Mouse (Mus musculus) bone marrow, adult 2 months (tissue): Measurements from ENCODE around the gene Gm29666. TPM values are rescaled to one million over a fixed set of nuclear protein-coding genes. Genes with fewer than 3 reads are reported as not detected.
"Not testable (repeated sequence)": the region's sequence is repeated elsewhere in the genome, so short reads cannot be mapped to it uniquely, and the experiment has no call there.

Experiments
- H3K27ac ChIP-seq: fragments of 200-500 bp; 2 replicates; pipeline ENCODE4 v1.5.1; 2012; ENCODE audit warnings: low read depth, mild to moderate bottlenecking, control low read depth, inconsistent platforms, low read length; ENCODE audit not compliant: control insufficient read depth, poor library complexity, insufficient read depth
- H3K4me1 ChIP-seq: fragments of 200-500 bp; 2 replicates; pipeline ENCODE4 v1.6.1; 2011; ENCODE audit warnings: low read length; ENCODE audit not compliant: control insufficient read depth, insufficient read depth
- H3K4me3 ChIP-seq: fragments of 200-500 bp; replicated peaks from 2 replicates; pipeline ENCODE3; 2011; ENCODE audit warnings: mild to moderate bottlenecking, low read depth, low read length, control low read depth; ENCODE audit not compliant: control insufficient read depth
- CTCF ChIP-seq: fragments of 200-500 bp; IDR thresholded peaks from 2 replicates; pipeline ENCODE4 v1.5.1; 2011; ENCODE audit warnings: low read length, control low read depth; ENCODE audit not compliant: control insufficient read depth, insufficient read depth
- POLR2A ChIP-seq: fragments of 200-500 bp; IDR thresholded peaks from 2 replicates; pipeline ENCODE4 v1.6.1; 2011; ENCODE audit warnings: low read depth, mild to moderate bottlenecking, control low read depth, low read length, borderline replicate concordance; ENCODE audit not compliant: control insufficient read depth
- WGBS: fragments of 180-500 bp; shearing (Covaris S2); methylation state at CpG from one replicate; pipeline ENCODE4 v1.1.7; 2018; 5-methylcytosine and 5-hydroxymethylcytosine counted together
- polyA plus RNA-seq: library from polyadenylated mRNA; stranded (reverse); fragments of >200 nt; gene quantifications from 2 replicates; pipeline ENCODE4 v1.2.4, GENCODE M21; 2011; ENCODE audit warnings: low replicate concordance; ENCODE audit not compliant: missing spikeins, insufficient read depth, insufficient read length

Gene Gm29666
- polyA plus RNA-seq, 1 experiment: 1.0 TPM

GRCm38 (mm10) chr15:84924781-84925315 lies 5.0 kb upstream of the Gm29666 start:
- TF ChIP-seq CTCF (no peak), POLR2A (no peak)
- no peak overlapping the region for H3K27ac ChIP-seq
- 16% methylated on average over 9 of the region's 9 CpGs for WGBS

DNA sequence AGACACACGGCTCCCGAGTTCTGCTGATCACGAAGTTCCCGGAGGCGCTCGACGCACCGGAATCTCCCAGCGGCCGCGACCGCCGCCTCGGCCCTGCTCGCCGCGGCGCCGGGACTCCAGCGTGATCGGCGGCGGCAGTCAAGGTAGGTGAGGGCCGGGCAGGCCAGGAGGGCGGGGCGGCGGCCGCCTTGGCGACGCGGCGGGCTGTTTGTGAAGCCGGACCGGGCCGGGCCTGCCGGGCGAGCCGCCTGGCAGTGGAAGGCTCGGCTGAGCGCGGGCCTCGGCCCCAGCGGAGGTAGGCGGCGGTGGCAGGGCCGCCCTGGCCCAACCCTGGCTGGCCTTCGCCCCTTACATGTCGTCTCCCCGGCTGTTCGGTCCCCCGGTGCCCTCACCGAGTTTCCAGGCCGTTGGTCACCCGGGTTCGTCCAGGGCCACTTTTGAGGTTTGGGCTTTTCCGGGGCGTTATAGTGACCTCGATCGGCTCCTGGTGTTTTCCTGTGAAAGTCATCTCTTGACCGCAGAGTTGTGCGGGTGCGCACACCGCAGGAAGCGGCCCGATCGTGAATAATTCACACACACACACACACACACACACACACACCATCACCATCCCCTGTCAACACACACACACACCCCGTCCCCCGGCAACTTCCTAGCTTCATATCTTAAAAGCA lies 3.8 kb upstream of the Gm29666 start:
- H3K4me1 ChIP-seq: no peaks in the 10 kb centered on the region; the same call in 1 of the 2 replicates
- peak overlapping the region; percentile 98 for H3K27ac ChIP-seq
- under 1% methylated on average over 66 of the region's 68 CpGs for WGBS
- peak overlapping the region; percentile 93 for H3K4me3 ChIP-seq
- TF ChIP-seq POLR2A (no peak), CTCF (no peak)

More at GRCm38 (mm10) chr15:84924781-84925315, 5.0 kb upstream of the Gm29666 start:
- H3K4me1 ChIP-seq: no peaks in the 10 kb centered on the region; the same call in 1 of the 2 replicates
- H3K4me3 ChIP-seq: peak overlapping the region; percentile 60

DNA sequence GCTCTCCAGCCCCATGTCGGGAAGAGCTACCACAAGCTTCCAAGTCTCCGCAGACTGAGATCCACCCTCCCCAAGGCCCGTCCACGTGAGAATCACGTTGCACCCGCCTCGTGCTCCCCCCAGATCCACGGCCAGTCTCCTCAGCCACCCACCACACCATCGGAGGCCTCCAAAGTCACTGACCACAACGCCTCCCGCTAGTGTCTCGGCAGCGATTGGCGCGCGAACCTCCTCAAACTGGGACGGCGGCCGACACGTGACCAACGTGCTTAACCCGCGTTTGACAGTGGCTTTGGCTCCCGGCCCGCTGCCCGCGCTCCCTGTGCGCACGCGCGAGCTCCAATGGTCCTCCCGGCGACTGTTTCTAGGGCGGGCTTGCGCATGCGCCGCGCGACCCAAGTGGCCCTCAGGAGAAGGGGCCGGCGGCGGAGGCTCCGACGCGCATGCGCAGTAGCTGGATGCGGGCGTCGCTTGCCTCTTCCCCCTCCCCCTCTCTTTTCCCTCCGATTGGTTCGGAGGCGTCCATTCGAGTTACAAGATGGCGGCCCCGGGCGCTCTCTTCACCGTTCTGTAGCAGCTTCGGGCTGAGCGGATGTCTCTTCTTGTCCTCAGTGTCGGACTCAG lies 3.2 kb upstream of the Gm29666 start, which contains the start of gene Nup50:
Gene Nup50, plus strand, starts transcription at position 528 of the 624 bp plus-strand sequence.
- Histone ChIP-seq H3K4me3 (peak within 1 kb of the TSS; percentile 98), H3K4me1 (no peaks in the 10 kb centered on the region; the same call in 1 of the 2 replicates), H3K27ac (peak within 1 kb of the TSS; percentile 98)
- WGBS: under 1% methylated on average over 60 of the region's 60 CpGs
- TF ChIP-seq POLR2A (peak; percentile 89), CTCF (no peak)

- no peaks in the 10 kb centered on the region for H3K4me1 ChIP-seq
- TF ChIP-seq POLR2A (no peak), CTCF (no peak)
- no peak overlapping the region for H3K27ac ChIP-seq
- WGBS: 87% methylated on average over 3 of the region's 3 CpGs
- no peak overlapping the region for H3K4me3 ChIP-seq
Observed at GRCm38 (mm10) chr15:84913201-84913600, 6.6 kb downstream of the Gm29666 start.

DNA sequence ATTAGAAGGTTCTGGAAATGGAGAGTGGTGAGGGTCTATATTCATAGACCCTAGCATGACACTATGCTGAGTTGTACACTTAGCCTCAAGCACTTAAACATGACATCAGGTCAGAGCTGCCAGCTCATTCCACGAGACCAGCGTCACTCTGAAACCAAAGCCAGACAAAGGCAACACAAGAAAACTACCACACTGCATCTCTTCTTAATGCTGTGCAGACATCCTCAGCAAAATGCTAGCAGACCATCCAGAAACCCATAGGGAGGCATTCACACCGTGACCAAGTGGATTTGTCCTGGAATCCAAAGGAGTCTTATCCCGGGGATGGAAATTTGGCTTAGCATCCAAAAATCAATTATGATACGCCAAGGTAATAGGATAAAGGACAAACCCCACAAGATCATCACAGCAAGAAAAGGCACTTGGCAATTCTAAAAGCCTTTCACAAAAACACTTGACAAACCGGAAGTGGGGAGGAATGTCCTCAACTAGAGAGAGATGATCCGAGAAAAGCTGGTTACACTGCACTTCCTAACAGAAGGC lies 15.9 kb downstream of the Gm29666 start:
- TF ChIP-seq CTCF (no peak), POLR2A (no peak)
- H3K27ac ChIP-seq: no peak overlapping the region
- 68% methylated on average over 7 of the region's 7 CpGs for WGBS
- H3K4me1 ChIP-seq: no peaks in the 10 kb centered on the region
- no peak overlapping the region for H3K4me3 ChIP-seq

- TF ChIP-seq CTCF (no peak), POLR2A (no peak)
- Histone ChIP-seq H3K4me1 (no peaks in the 10 kb centered on the region; the same call in 1 of the 2 replicates), H3K4me3 (no peak overlapping the region), H3K27ac (no peak overlapping the region)
- WGBS: 35% methylated on average over 7 of the region's 7 CpGs
Observed at GRCm38 (mm10) chr15:84898077-84898476, 21.8 kb downstream of the Gm29666 start.

DNA sequence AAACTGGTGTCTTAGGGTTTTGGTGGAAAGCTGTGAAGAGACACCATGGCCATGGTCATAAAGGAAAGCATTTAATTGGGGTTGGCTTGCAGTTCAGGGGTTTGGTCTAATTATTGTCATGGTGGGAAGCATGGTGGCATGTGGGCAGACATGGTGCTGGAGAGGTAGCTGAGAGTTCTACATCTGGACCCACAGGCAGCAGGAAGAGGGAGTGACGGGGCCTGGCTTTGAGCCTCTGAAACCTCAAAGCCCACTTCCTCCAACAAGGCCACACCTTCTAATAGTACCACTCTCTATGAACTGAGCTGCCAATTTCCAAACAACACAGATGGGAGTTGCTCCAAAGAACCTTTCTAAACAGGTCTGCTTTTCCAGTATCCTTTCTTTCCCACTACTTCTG lies 23.2 kb downstream of the Gm29666 start:
- Histone ChIP-seq H3K4me1 (no peaks in the 10 kb centered on the region; the same call in 1 of the 2 replicates), H3K27ac (no peak overlapping the region), H3K4me3 (no peak overlapping the region)
- TF ChIP-seq CTCF (no peak), POLR2A (no peak)
- WGBS: 7% methylated on average over 1 of the region's 1 CpGs

DNA sequence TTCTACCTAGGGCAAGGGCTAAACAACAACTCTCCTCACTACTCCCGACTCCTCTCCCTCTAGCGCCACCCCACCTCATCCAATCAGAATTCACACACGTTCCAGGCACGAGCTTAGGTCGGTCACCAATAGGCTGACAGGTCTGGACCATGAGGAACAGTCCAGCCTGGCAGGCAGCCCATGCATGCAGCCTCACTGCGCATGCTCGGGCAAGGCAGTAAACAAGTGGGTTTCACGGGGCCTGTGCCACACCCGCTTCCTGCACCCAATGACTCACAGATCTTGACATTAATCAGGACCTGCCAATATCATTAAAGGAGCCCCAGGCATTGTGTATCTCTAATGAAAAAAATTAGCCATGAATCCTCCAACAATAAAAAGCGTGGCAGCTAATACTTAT lies 23.6 kb downstream of the Gm29666 start:
- H3K4me3 ChIP-seq, H3K27ac ChIP-seq, H3K4me1 ChIP-seq: not testable (repeated sequence)
- WGBS: 44% methylated on average over 10 of the region's 10 CpGs
